Mouse (Mus musculus): Measurements from ENCODE around the gene Cfap299. TPM values are rescaled to one million over a fixed set of nuclear protein-coding genes. Genes with fewer than 3 reads are reported as not detected.
"Not testable (repeated sequence)": the region's sequence is repeated elsewhere in the genome, so short reads cannot be mapped to it uniquely, and the experiment has no call there.

Cfap299 gene
- total RNA-seq, 4 experiments from 2014 or later, result not detected

GRCm38 (mm10) chr5:98523050-98523449, 193.9 kb downstream of the Cfap299 start:
- DNase-seq (ENCODE audit: low spot score), result no peak

DNA sequence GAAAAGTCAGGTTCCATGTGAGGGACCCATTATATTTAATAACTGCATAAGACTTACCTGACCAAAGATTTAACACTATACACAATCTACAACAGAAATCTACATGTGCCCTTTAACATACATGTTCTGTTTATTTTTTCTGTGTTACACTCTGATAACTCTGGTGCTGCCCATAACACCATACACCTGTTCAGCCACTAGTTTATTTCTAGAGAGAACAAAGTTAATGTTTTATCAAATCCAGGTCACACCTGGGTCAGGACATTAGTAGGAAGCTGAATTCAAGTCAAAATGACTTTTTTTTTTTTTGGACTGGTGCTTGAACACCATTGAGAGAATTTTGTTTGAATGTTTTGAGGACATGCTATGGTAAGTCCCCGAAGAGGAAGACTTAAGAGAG, 194.7 kb downstream of the Cfap299 start:
- DNase-seq (ENCODE audit: low spot score), result no peak

GRCm38 (mm10) chr5:98541333-98541732, 212.2 kb downstream of the Cfap299 start:
- no peak for DNase-seq (ENCODE audit: low spot score)

GRCm38 (mm10) chr5:98550285-98550684, 221.2 kb downstream of the Cfap299 start:
- no peak for DNase-seq (ENCODE audit: low spot score)

GRCm38 (mm10) chr5:98550873-98551272, 221.8 kb downstream of the Cfap299 start:
- no peak for DNase-seq (ENCODE audit: low spot score)

GRCm38 (mm10) chr5:98552395-98552794, 223.3 kb downstream of the Cfap299 start, which contains the start of gene Gm11111:
Gm11111 (plus strand) TSS chr5:98552695.
- DNase-seq (ENCODE audit: low spot score), result no peak

DNA sequence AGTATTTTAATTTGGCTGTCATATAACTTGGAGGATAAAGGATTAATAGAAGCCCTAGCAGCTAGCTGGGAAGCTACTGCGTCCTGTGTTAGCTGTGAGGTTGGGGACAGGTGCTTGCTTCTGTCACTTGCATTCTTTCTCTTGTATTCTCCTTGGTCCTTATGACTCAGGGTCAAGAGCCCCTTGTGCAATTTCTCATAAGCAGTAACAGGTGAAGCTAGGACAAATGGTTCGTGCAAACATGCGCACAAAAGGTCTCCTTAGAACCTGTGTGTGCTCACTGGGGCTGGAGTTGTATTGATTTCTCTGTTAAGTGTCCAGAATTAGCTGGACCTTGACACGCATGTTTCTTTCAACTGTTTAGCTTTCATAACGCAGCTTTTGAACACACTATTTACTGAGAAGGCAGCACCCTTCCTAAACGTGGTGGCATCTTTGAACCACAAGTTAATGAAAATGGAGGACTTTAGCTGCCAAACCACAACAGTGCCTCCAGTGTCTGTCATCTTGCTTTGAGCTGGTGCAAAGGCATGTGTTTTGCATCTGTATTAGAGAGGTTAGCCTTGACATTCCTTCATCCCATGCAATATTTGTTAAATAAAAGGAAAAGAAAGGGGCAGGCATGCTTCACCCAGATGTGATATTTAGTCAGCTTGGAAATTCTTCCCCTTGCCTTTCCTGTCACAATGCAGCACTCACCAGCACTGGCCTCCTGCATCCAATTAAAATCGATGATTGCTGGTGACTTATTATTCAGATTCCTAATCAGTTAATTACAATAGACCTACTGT, 223.9 kb downstream of the Cfap299 start:
- no peak for DNase-seq (ENCODE audit: low spot score)

- no peak for DNase-seq (ENCODE audit: low spot score)
These were observed 232.2 kb downstream of the Cfap299 start for GRCm38 (mm10) chr5:98561301-98561700.

DNA sequence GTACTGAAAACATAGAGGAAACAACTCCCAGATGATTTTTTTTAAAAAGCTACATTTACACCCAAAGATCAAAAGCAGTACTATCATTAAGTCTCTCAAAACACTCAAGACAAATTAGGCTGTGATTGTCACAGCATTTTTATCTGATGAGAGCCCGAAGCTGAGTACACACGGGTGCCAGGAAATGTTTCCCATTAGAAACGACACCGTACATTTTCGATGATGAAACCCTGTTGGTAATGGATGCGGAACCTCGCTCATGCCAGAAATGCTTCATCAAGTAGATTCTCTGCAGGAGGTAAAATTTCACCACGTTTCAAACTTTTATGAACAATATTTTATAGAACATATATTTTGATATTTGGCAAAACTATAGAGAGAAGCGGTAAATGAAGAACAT, 233.7 kb downstream of the Cfap299 start:
- no peak for DNase-seq (ENCODE audit: low spot score)

DNA sequence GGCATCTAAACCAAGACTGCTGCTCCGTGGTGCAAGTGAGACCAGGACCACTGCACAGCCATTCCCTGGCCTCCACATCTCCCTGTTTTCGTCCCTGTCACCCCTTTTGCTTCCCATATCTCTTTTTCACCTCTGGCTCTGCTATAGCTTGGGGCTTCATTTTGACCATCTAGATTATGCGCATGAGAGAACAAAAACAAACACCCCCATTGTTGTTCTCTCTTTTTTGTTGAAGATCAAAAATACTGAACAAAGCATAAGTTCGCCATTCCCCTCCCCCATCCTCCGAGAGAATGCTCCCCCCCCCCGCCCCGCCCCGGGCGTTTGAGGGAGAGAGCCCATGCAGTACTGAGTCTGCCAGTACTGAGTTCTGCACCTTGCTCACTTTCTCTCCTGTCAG, 234.7 kb downstream of the Cfap299 start:
- no peak for DNase-seq (ENCODE audit: low spot score)

GRCm38 (mm10) chr5:98566461-98567193, 237.5 kb downstream of the Cfap299 start:
- DNase-seq (ENCODE audit: low spot score), result no peak

DNA sequence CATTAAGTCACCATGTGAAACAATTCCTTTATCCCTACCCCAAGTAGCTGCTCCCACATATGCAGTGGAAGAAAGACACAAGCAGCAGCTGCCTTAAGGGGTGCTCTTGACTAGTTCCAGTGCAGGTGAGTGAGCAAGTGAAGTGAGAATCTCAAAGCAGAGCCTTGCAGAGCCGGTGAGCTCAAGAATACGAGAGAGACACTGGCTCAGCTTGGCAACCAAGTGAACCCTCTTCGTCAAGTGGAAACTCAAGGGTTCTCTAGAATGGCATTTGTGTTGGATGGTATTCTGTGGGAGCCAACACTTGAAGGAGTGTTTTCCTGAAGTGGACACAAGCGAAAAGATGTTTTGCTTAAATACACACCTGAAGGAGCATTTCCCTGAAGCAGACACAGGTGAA, 239.4 kb downstream of the Cfap299 start:
- no peak for DNase-seq (ENCODE audit: low spot score)

GRCm38 (mm10) chr5:98569029-98569513, 240.0 kb downstream of the Cfap299 start:
- DNase-seq (ENCODE audit: low spot score), result no peak

DNA sequence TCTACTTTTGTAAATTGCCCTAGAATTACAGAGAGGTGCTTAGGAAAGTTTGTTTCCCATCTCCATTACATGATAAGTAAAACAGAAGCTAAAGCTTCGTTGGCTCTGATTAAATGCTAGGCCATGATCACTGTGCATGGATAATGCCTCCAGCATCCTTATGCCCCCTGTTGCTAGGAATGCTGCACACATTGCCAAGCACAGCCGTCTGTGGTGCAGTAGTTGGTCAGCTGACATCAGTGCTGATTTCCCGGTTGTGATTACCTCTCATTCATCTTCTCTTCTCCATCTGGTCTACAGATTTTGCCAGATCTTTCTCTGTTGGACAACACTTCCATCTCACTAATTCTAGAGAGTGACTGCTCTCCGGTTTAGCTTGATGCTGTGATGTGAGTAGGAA, 243.3 kb downstream of the Cfap299 start:
- DNase-seq (ENCODE audit: low spot score), result no peak

DNA sequence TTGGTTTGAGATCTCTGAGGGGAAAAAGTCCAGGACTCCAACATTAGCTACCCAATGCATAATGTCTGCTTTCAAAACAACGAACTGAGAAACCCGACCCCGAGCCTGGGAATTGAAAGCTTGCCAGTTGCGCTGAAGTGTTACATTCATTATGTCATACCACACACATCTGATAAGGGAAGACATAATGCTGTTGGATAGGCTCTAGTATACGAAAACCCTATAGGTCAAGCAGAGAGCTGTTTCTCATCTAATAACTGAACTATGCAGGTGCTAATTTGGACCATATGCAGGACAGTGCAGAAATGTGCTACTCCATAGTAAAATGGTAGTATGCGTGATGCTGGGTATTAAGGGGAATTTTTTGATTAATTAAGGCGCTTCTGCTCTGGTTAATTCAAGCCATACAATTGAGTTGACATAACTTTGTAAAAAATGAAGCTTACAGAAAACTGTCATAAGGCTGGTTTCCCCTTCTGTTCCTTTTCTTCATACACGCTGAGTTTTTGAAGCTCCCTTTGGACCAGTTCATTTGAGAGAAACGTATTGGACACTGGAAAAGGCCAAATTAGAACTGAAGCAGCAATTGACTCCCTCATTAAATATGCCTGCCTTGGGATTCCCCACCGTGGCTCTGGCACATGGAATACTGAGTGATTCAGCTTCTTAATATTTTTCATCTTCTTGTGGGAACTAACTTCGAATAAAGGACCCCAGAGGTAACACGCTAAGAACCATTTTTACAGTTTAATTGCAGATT, 245.8 kb downstream of the Cfap299 start:
- DNase-seq (ENCODE audit: low spot score), result no peak

DNA sequence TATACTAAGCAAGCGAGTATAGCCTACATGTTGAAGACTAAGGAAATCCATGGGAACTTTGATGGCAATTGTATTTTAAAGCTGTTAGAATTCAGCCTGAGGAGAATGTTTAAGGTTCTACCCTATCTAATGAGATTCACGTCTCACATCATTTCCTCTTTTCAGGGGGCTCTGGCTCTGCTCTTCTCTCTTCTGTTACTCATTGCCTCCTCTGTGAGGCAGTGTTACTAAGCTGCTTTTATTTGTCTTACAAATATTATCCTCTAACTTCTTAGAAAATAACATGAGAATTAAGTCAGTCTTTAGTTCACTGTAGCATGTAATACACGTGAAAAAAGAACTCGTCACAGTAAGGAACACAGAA, 246.3 kb downstream of the Cfap299 start:
- DNase-seq (ENCODE audit: low spot score), result no peak

GRCm38 (mm10) chr5:98576538-98576937, 247.4 kb downstream of the Cfap299 start:
- DNase-seq (ENCODE audit: low spot score), result not testable (repeated sequence)

GRCm38 (mm10) chr5:98578398-98578797, 249.3 kb downstream of the Cfap299 start:
- no peak for DNase-seq (ENCODE audit: low spot score)

GRCm38 (mm10) chr5:98580811-98581210, 251.7 kb downstream of the Cfap299 start:
- DNase-seq (ENCODE audit: low spot score), result no peak

- no peak for DNase-seq (ENCODE audit: low spot score)
These were observed 252.9 kb downstream of the Cfap299 start for GRCm38 (mm10) chr5:98582051-98582450.

DNA sequence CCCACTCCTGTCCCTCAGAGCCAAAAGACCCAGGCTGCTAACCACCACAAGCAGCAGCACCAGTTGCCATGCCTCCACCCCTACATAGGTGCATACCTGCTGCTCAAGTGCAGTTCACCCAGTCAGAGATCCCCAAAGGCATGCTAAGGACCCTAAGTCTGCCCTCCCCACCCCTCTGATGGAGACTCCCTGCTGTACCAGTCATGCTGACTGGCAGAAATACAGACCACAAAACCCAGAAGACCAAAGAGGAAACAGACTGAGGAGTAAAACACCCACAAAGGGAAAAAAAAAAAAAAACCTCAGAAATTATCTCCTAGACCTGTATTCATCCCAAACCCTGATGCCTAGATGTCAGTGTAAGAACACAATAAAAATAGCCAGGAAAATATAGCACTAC, 256.8 kb downstream of the Cfap299 start:
- DNase-seq (ENCODE audit: low spot score), result no peak

DNA sequence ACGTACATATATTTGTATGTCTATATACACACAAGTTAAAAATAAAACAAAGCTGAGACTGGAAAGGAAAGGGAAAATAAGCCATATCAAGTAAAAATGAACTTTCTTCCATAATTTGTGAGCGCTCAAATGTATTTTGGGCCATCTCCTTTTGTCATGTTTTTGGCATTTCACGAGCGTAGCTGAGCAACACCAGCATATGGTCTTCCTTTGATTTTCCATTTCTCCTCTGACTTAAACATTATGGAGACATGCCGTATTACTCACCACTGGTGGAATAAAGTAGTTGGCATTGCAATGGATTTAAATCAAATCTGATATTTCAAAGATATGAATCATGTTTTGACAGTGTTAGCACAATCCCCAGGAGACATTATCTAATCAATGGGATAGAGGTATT, 284.4 kb downstream of the Cfap299 start:
- DNase-seq (ENCODE audit: low spot score), result no peak

Measured in heart, adult 8-10 months (tissue).